Mouse (Mus musculus) ovary, postnatal 36 days (tissue): ENCODE measurements at regions not wholly inside any gene's neighbourhood (a gene's known extent, or its start where the extent isn't known, plus 50 kb on each side); places are given as distances from the start of the nearest gene placed in this dataset.

ENCODE experiments used
- DNase-seq: peaks from one replicate; pipeline ENCODE4 v3.0.0; 2022; ENCODE audit warnings: low spot score, mixed read lengths

GRCm38 (mm10) chr4:34226089-34226840 is 176.3 kb upstream of the Spaca1 start:
- no peak for DNase-seq

- no peak for DNase-seq
Observed at GRCm38 (mm10) chr4:34226886-34227285, 176.9 kb upstream of the Spaca1 start.

- DNase-seq = no peak
Observed at GRCm38 (mm10) chr4:34227611-34228010, 177.6 kb upstream of the Spaca1 start.

GRCm38 (mm10) chr4:34231270-34231669 is 181.3 kb upstream of the Spaca1 start:
- DNase-seq = peak; percentile 51

- DNase-seq = peak; percentile 9
Observed at GRCm38 (mm10) chr4:34234204-34234603, 184.2 kb upstream of the Spaca1 start.

- no peak for DNase-seq
Observed at GRCm38 (mm10) chr4:34234645-34235044, 184.7 kb upstream of the Spaca1 start.

GRCm38 (mm10) chr4:34237791-34238190 is 187.8 kb upstream of the Spaca1 start:
- DNase-seq = no peak

GRCm38 (mm10) chr4:34239624-34240023 is 189.6 kb upstream of the Spaca1 start:
- DNase-seq = no peak

- DNase-seq = no peak
Observed at GRCm38 (mm10) chr4:34241060-34241571, 191.1 kb upstream of the Spaca1 start.

- no peak for DNase-seq
Observed at GRCm38 (mm10) chr4:34241673-34242072, 191.7 kb upstream of the Spaca1 start.

GRCm38 (mm10) chr4:34259444-34259843 is 209.5 kb upstream of the Spaca1 start:
- DNase-seq = no peak

GRCm38 (mm10) chr4:34260468-34260867 is 210.5 kb upstream of the Spaca1 start:
- DNase-seq = no peak

- no peak for DNase-seq
Observed at GRCm38 (mm10) chr4:34261809-34262208, 211.8 kb upstream of the Spaca1 start.

- no peak for DNase-seq
Observed at GRCm38 (mm10) chr4:34264431-34264830, 214.4 kb upstream of the Spaca1 start.

GRCm38 (mm10) chr4:34274316-34274715 is 224.3 kb upstream of the Spaca1 start:
- DNase-seq = no peak

- no peak for DNase-seq
Observed at GRCm38 (mm10) chr4:34275372-34275771, 225.4 kb upstream of the Spaca1 start.

- DNase-seq = no peak
Observed at GRCm38 (mm10) chr4:34302504-34303108, 248.1 kb upstream of the Akirin2 start.

- DNase-seq = no peak
Observed at GRCm38 (mm10) chr4:34308921-34309563, 241.7 kb upstream of the Akirin2 start.

GRCm38 (mm10) chr4:34310061-34310642 is 240.6 kb upstream of the Akirin2 start:
- DNase-seq = no peak

GRCm38 (mm10) chr4:34315848-34316247 is 234.9 kb upstream of the Akirin2 start:
- DNase-seq = no peak

GRCm38 (mm10) chr4:34322841-34323240 is 227.9 kb upstream of the Akirin2 start:
- no peak for DNase-seq

GRCm38 (mm10) chr4:34328151-34328785 is 222.5 kb upstream of the Akirin2 start:
- no peak for DNase-seq
